Mouse (Mus musculus) MEL (cell line): ENCODE measurements around the gene Trex1. TPM values are rescaled to one million over a fixed set of nuclear protein-coding genes. Genes with fewer than 3 reads are reported as not detected.

Experiments used
- DNase-seq: peaks from one replicate; pipeline ENCODE4 v3.0.0; 2011; ENCODE audit warnings: low read depth, low spot score
- H3K27ac ChIP-seq: 2 replicates; pipeline ENCODE4 v1.5.1; 2012; ENCODE audit warnings: low read depth, mild to moderate bottlenecking, control low read depth, low read length, moderate library complexity; ENCODE audit not compliant: control insufficient read depth
- H3K27me3 ChIP-seq, 2 experiments: fragments of 150-350 bp in 1 of 2; sonication (generic) in 1 of 2; 2 replicates each; pipeline ENCODE4 v1.6.1; 2012; ENCODE audit warnings: low read length in 2 of 2, mild to moderate bottlenecking in 2 of 2, improper control_type of control experiment in 1 of 2, moderate library complexity in 1 of 2; ENCODE audit not compliant: insufficient read depth in 2 of 2, control insufficient read depth in 1 of 2
- H3K36me3 ChIP-seq, 2 experiments: 2 replicates each; pipeline ENCODE4 v1.6.1; 2012 to 2014; ENCODE audit warnings: low read length in 2 of 2, improper control_type of control experiment in 1 of 2, inconsistent platforms in 1 of 2, mild to moderate bottlenecking in 1 of 2; ENCODE audit not compliant: insufficient read depth in 2 of 2, control insufficient read depth in 1 of 2
- H3K4me1 ChIP-seq, 2 experiments: fragments of 150-350 bp in 1 of 2; sonication (generic) in 1 of 2; 2 replicates each; pipeline ENCODE4 v1.6.1; 2012; ENCODE audit warnings: low read length in 2 of 2, improper control_type of control experiment in 1 of 2, mild to moderate bottlenecking in 1 of 2; ENCODE audit not compliant: insufficient read depth in 2 of 2, control insufficient read depth in 1 of 2
- H3K4me3 ChIP-seq, 2 experiments: fragments of 150-350 bp in 1 of 2; sonication (generic) in 1 of 2; 2 replicates each; pipeline ENCODE4 v1.5.1; 2012; ENCODE audit warnings: low read depth in 2 of 2, low read length in 2 of 2, mild to moderate bottlenecking in 2 of 2, moderate library complexity in 2 of 2, control low read depth in 1 of 2, improper control_type of control experiment in 1 of 2; ENCODE audit not compliant: control insufficient read depth in 1 of 2, insufficient read depth in 1 of 2
- H3K79me2 ChIP-seq: 2 replicates; pipeline ENCODE4 v1.6.1; 2012; ENCODE audit warnings: mild to moderate bottlenecking, low read length, moderate library complexity; ENCODE audit not compliant: control insufficient read depth, poor library complexity, insufficient read depth
- H3K9ac ChIP-seq: 2 replicates; pipeline ENCODE4 v1.6.1; 2012; ENCODE audit warnings: low read depth, mild to moderate bottlenecking, control low read depth, low read length, moderate library complexity; ENCODE audit not compliant: control insufficient read depth, poor library complexity, severe bottlenecking
- H3K9me3 ChIP-seq: fragments of 150-350 bp; sonication (generic); replicated peaks from 2 replicates; pipeline ENCODE4 v1.6.1; 2012; ENCODE audit warnings: mild to moderate bottlenecking, low read length, improper control_type of control experiment, moderate library complexity; ENCODE audit not compliant: insufficient read depth
- BHLHE40 ChIP-seq: IDR thresholded peaks from 2 replicates; pipeline ENCODE4 v1.6.1; 2012; ENCODE audit warnings: low read depth, mild to moderate bottlenecking, inconsistent platforms, low read length, improper control_type of control experiment, borderline replicate concordance
- CHD1 ChIP-seq: IDR thresholded peaks from 2 replicates; pipeline ENCODE4 v1.6.1; 2012; ENCODE audit warnings: low read depth, mild to moderate bottlenecking, inconsistent platforms, low read length, improper control_type of control experiment
- CHD2 ChIP-seq: IDR thresholded peaks from 2 replicates; pipeline ENCODE4 v1.6.1; 2011; ENCODE audit warnings: low read length, improper control_type of control experiment
- CTCF ChIP-seq, 3 experiments: IDR thresholded peaks in 2 of 3; conservative IDR thresholded peaks in 1 of 3; 2 replicates each; pipeline ENCODE4 v1.5.1; 2011 to 2012; ENCODE audit warnings: low read length in 3 of 3, low read depth in 2 of 3, mild to moderate bottlenecking in 2 of 3, improper control_type of control experiment in 1 of 3, inconsistent platforms in 1 of 3, mixed read lengths in 1 of 3, moderate library complexity in 1 of 3; ENCODE audit not compliant: control insufficient read depth in 1 of 3, insufficient read depth in 1 of 3, poor library complexity in 1 of 3, severe bottlenecking in 1 of 3
- E2F4 ChIP-seq: IDR thresholded peaks from 2 replicates; pipeline ENCODE4 v1.6.1; 2011; ENCODE audit warnings: low read depth, low read length, improper control_type of control experiment, borderline replicate concordance
- ELF1 ChIP-seq: IDR thresholded peaks from 2 replicates; pipeline ENCODE4 v1.6.1; 2014; ENCODE audit warnings: low read depth, mild to moderate bottlenecking, inconsistent platforms, low read length, improper control_type of control experiment, moderate library complexity
- EP300 ChIP-seq, 2 experiments: IDR thresholded peaks; 2 replicates each; pipeline ENCODE4 v1.6.1; 2011; ENCODE audit warnings: improper control_type of control experiment in 2 of 2, low read length in 2 of 2, low read depth in 1 of 2, mild to moderate bottlenecking in 1 of 2
- ETS1 ChIP-seq: IDR thresholded peaks from 2 replicates; pipeline ENCODE4 v1.6.1; 2012; ENCODE audit warnings: low read depth, mild to moderate bottlenecking, inconsistent platforms, low read length, improper control_type of control experiment, moderate library complexity
- GABPA ChIP-seq: IDR thresholded peaks from 2 replicates; pipeline ENCODE4 v1.6.1; 2012; ENCODE audit warnings: low read depth, mild to moderate bottlenecking, inconsistent platforms, low read length, improper control_type of control experiment, moderate library complexity
- GATA1 ChIP-seq: IDR thresholded peaks from 2 replicates; pipeline ENCODE4 v1.6.1; 2011; ENCODE audit warnings: low read depth, low read length, improper control_type of control experiment
- HCFC1 ChIP-seq: IDR thresholded peaks from 2 replicates; pipeline ENCODE4 v1.6.1; 2012; ENCODE audit warnings: low read depth, mild to moderate bottlenecking, inconsistent platforms, low read length, improper control_type of control experiment, moderate library complexity
- KAT2A ChIP-seq: conservative IDR thresholded peaks from 2 replicates; pipeline ENCODE4 v1.6.1; 2012; ENCODE audit warnings: low read depth, low read length, improper control_type of control experiment, inconsistent platforms
- MAFK ChIP-seq: IDR thresholded peaks from 2 replicates; pipeline ENCODE4 v1.6.1; 2011; ENCODE audit warnings: low read depth, mild to moderate bottlenecking, low read length, improper control_type of control experiment, borderline replicate concordance
- MAX ChIP-seq: IDR thresholded peaks from 2 replicates; pipeline ENCODE4 v1.6.1; 2011; ENCODE audit warnings: low read length, improper control_type of control experiment
- MAZ ChIP-seq: IDR thresholded peaks from 2 replicates; pipeline ENCODE4 v1.6.1; 2012; ENCODE audit warnings: low read depth, mild to moderate bottlenecking, inconsistent platforms, low read length, improper control_type of control experiment
- MEF2A ChIP-seq: IDR thresholded peaks from 2 replicates; pipeline ENCODE4 v1.6.1; 2014; ENCODE audit warnings: low read depth, mild to moderate bottlenecking, inconsistent platforms, low read length, improper control_type of control experiment; ENCODE audit not compliant: poor library complexity, insufficient replicate concordance, severe bottlenecking; ENCODE audit errors: extremely low read depth
- MXI1 ChIP-seq: IDR thresholded peaks from 2 replicates; pipeline ENCODE4 v1.6.1; 2011; ENCODE audit warnings: mild to moderate bottlenecking, low read depth, low read length, improper control_type of control experiment
- MYC ChIP-seq: IDR thresholded peaks from 2 replicates; pipeline ENCODE4 v1.6.1; 2011; ENCODE audit warnings: low read depth, mild to moderate bottlenecking, low read length, improper control_type of control experiment, moderate library complexity
- NELFE ChIP-seq: IDR thresholded peaks from 2 replicates; pipeline ENCODE4 v1.6.1; 2011; ENCODE audit warnings: low read depth, low read length, improper control_type of control experiment
- NRF1 ChIP-seq: IDR thresholded peaks from 2 replicates; pipeline ENCODE4 v1.6.1; 2014; ENCODE audit warnings: low read depth, mild to moderate bottlenecking, inconsistent platforms, low read length, improper control_type of control experiment, moderate library complexity; ENCODE audit not compliant: poor library complexity, insufficient read depth, severe bottlenecking
- POLR2A ChIP-seq, 2 experiments: IDR thresholded peaks; 2 replicates each; pipeline ENCODE4 v1.6.1; 2011 to 2012; ENCODE audit warnings: low read length in 2 of 2, mild to moderate bottlenecking in 2 of 2, control low read depth in 1 of 2, improper control_type of control experiment in 1 of 2, low read depth in 1 of 2, moderate library complexity in 1 of 2; ENCODE audit not compliant: control insufficient read depth in 1 of 2, insufficient read depth in 1 of 2, poor library complexity in 1 of 2
- POLR2AphosphoS2 ChIP-seq: IDR thresholded peaks from 2 replicates; pipeline ENCODE4 v1.6.1; 2011; ENCODE audit warnings: low read length, improper control_type of control experiment
- POLR2AphosphoS5 ChIP-seq: IDR thresholded peaks from 2 replicates; pipeline ENCODE4 v1.6.1; 2012; ENCODE audit warnings: low read depth, borderline replicate concordance, mild to moderate bottlenecking, inconsistent platforms, low read length, moderate library complexity, mixed read lengths
- RAD21 ChIP-seq: IDR thresholded peaks from 2 replicates; pipeline ENCODE4 v1.6.1; 2011; ENCODE audit warnings: mild to moderate bottlenecking, low read depth, low read length, improper control_type of control experiment
- RCOR1 ChIP-seq: IDR thresholded peaks from 2 replicates; pipeline ENCODE4 v1.6.1; 2012; ENCODE audit warnings: low read depth, mild to moderate bottlenecking, inconsistent platforms, low read length, improper control_type of control experiment
- SIN3A ChIP-seq: IDR thresholded peaks from 2 replicates; pipeline ENCODE4 v1.6.1; 2012; ENCODE audit warnings: low read length, improper control_type of control experiment, inconsistent platforms
- SMC3 ChIP-seq: IDR thresholded peaks from 2 replicates; pipeline ENCODE4 v1.6.1; 2011; ENCODE audit warnings: low read depth, low read length, improper control_type of control experiment
- TAL1 ChIP-seq: IDR thresholded peaks from 2 replicates; pipeline ENCODE4 v1.6.1; 2012; ENCODE audit warnings: mild to moderate bottlenecking, inconsistent platforms, low read length, moderate library complexity, mixed read lengths
- TBP ChIP-seq: IDR thresholded peaks from 2 replicates; pipeline ENCODE4 v1.8.0; 2011; ENCODE audit warnings: low read depth, low read length, improper control_type of control experiment
- TCF12 ChIP-seq: IDR thresholded peaks from 2 replicates; pipeline ENCODE4 v1.6.1; 2014; ENCODE audit warnings: low read depth, mild to moderate bottlenecking, inconsistent platforms, low read length, improper control_type of control experiment, moderate library complexity
- UBTF ChIP-seq: IDR thresholded peaks from 2 replicates; pipeline ENCODE4 v1.6.1; 2012; ENCODE audit warnings: low read depth, mild to moderate bottlenecking, inconsistent platforms, low read length, improper control_type of control experiment, moderate library complexity, borderline replicate concordance; ENCODE audit not compliant: insufficient read depth
- USF2 ChIP-seq, 2 experiments: IDR thresholded peaks; 2 replicates each; pipeline ENCODE4 v1.6.1; 2011 to 2012; ENCODE audit warnings: improper control_type of control experiment in 2 of 2, low read length in 2 of 2, borderline replicate concordance in 1 of 2, inconsistent platforms in 1 of 2, low read depth in 1 of 2, mild to moderate bottlenecking in 1 of 2; ENCODE audit not compliant: insufficient read depth in 1 of 2
- ZC3H11A ChIP-seq: IDR thresholded peaks from 2 replicates; pipeline ENCODE4 v1.6.1; 2012; ENCODE audit warnings: low read depth, mild to moderate bottlenecking, inconsistent platforms, low read length, improper control_type of control experiment
- ZKSCAN1 ChIP-seq: IDR thresholded peaks from 2 replicates; pipeline ENCODE4 v1.6.1; 2012; ENCODE audit warnings: low read depth, mild to moderate bottlenecking, inconsistent platforms, low read length, improper control_type of control experiment, moderate library complexity
- ZNF384 ChIP-seq: IDR thresholded peaks from 2 replicates; pipeline ENCODE4 v1.6.1; 2012; ENCODE audit warnings: low read depth, mild to moderate bottlenecking, inconsistent platforms, low read length, improper control_type of control experiment
- polyA plus RNA-seq, 2 experiments: library from polyadenylated mRNA; stranded (reverse) in 1 of 2; unstranded in 1 of 2; fragments of >175 nt in 1 of 2; fragments of >200 nt in 1 of 2; gene quantifications; 2 replicates each; pipeline versions ENCODE4 v1.2.1 to v1.2.4; 2012; ENCODE audit warnings: low replicate concordance in 2 of 2, low read depth in 1 of 2; ENCODE audit not compliant: insufficient read length in 2 of 2, insufficient read depth in 1 of 2, missing spikeins in 1 of 2
- total RNA-seq: library from RNA; depleted of rRNA; stranded (reverse); fragments of 300-350 nt; gene quantifications from 2 replicates; pipeline ENCODE4 v1.2.3, GENCODE M21; 2012; rRNA removed

The Trex1 gene
- total RNA-seq (8.9 and 10.0 TPM in 2 replicates), polyA plus RNA-seq (10 to 100 TPM in 1 of 2 experiments, not detected in 1; 17.0 TPM)

- peak within 1 kb of the TSS; percentile 76 for H3K27ac ChIP-seq
- no peaks in the 10 kb centered on the region for H3K27me3 ChIP-seq
- peaks cover 4% of the 10 kb centered on the region for H3K79me2 ChIP-seq
- H3K9me3 ChIP-seq, result no peaks in the 10 kb centered on the region
- peak; percentile 93 for DNase-seq
- H3K36me3 ChIP-seq, result peaks cover 0 to 26% of the 10 kb centered on the region in 2 experiments; a peak in 2 of 4 replicates
- peak within 1 kb of the TSS; percentile 61 to 65 for H3K4me3 ChIP-seq
- peak within 1 kb of the TSS; percentile 68 for H3K9ac ChIP-seq
- H3K4me1 ChIP-seq, result peaks cover 3 to 32% of the 10 kb centered on the region in 2 experiments
- TF ChIP-seq TCF12 (no peak; the same call in 1 of the 2 replicates), GATA1 (0 out of 2 replicates have a peak, but pooled peaks have one; percentile 32), EP300 (IDR thresholded peaks at IDR 0.05; ENCODE audit: low read depth in 1 of 2, low read length in 2 of 2) (no peak), UBTF (0 out of 2 replicates have a peak, but pooled peaks have one; percentile 54), ZKSCAN1 (no peak), NELFE (peak; percentile 48; the same call in 1 of the 2 replicates), CHD2 (no peak), POLR2AphosphoS5 (peak; percentile 29; the same call in 1 of the 2 replicates), BHLHE40 (no peak), MYC (0 out of 2 replicates have a peak, but pooled peaks have one; percentile 16), SIN3A (peak; percentile 83), MAX (no peak), RAD21 (peak; percentile 57), TAL1 (no peak), NRF1 (no peak), ZC3H11A (peak; percentile 57), HCFC1 (peak; percentile 84), ELF1 (peak; percentile 80), CTCF (IDR thresholded peaks at IDR 0.05 in 2 of 3, conservative IDR thresholded peaks at IDR 0.05 in 1 of 3; ENCODE audit: control insufficient read depth in 1 of 3, insufficient read depth in 1 of 3, low read depth in 2 of 3, low read length in 3 of 3, poor library complexity in 1 of 3, severe bottlenecking in 1 of 3) (peak; percentile 95 to 97 (median 96)), POLR2A (IDR thresholded peaks at IDR 0.05; ENCODE audit: control insufficient read depth in 1 of 2, insufficient read depth in 1 of 2, low read depth in 1 of 2, low read length in 2 of 2, poor library complexity in 1 of 2) (peak; percentile 56 to 85), ETS1 (no peak), CHD1 (no peak), MEF2A (no peak), MXI1 (peak; percentile 77), RCOR1 (no peak), E2F4 (no peak), POLR2AphosphoS2 (peak; percentile 83), GABPA (no peak), USF2 (IDR thresholded peaks at IDR 0.05; ENCODE audit: borderline replicate concordance in 1 of 2, insufficient read depth in 1 of 2, low read depth in 1 of 2, low read length in 2 of 2) (no peak), KAT2A (no peak; the same call in 1 of the 2 replicates), MAFK (no peak), SMC3 (peak; percentile 81), MAZ (no peak), TBP (peak; percentile 68), ZNF384 (no peak)
Measured at GRCm38 (mm10) chr9:109059136-109059903, at the start of gene Trex1. TSS of gene Trex1 (minus strand) at chr9:109059734.
